Mouse (Mus musculus): ENCODE results near the gene Gm10799. TPM values are rescaled to one million over a fixed set of nuclear protein-coding genes. Genes with fewer than 3 reads are reported as not detected.
"Not testable (repeated sequence)": the region's sequence is repeated elsewhere in the genome, so short reads cannot be mapped to it uniquely, and the experiment has no call there.

The Gm10799 gene
- polyA plus RNA-seq, 1 experiment from 2014 or later: not detected

DNA sequence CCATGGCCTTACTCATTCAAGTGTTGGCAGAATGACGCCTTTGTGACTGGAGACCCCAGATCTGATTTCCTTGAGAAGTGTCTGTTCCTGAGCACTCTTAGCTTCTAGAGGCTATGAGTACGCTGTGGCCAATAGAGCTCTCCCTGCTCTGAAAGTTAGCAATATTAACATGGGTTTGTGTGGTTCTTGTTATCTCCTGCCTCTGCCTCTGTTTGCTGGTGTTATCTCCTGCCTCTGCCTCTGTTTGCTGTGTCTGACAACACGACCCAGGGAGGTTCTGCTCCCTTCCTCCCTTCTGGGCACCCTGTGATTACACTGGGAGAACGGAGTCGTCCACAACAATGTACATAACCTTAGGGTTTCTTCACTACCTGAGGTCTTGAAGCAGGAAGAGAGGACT is 9.9 kb upstream of the Gm10799 start:
- H3K4me1 ChIP-seq (ENCODE audit: insufficient read depth): not testable (repeated sequence)

DNA sequence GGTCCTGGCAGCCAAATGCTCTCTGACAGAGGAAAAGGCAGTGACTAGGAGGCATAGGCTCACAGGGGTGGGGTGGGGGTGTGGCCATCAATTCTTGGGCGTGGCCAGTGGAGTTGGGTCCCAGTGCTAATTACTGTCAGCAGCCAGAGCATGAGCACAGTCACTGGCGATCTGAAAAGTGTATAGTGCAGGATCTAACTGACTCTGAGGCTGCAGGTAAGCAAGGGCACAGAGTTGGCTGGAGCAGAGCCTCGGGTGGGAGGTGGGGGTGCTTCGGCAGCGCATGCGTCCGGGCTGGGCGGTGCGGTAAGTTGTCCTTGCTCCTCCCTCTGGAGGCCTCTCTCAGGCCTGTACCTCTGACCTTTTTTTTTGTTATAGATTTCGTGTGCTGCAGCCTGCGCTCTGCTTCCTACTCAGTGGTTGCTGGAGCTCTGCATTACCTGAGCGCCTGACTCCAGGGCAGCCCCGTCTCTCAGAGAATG is 1.4 kb upstream of the Gm10799 start, which contains the start of gene Cd59b:
Gene Cd59b (plus strand): TSS at position 146 of the 482 bp plus-strand sequence.
- Histone ChIP-seq H3K4me1 (ENCODE audit: insufficient read depth) (peaks cover 16% of the 10 kb centered on the region), H3K4me3 (ENCODE audit: low read depth, low read length) (peak within 1 kb of the TSS; percentile 56), H3K9ac (replicated peaks) (peak within 1 kb of the TSS; percentile 51), H3K4me2 (ENCODE audit: low read depth, low read length) (peak within 1 kb of the TSS; percentile 80), H3K27ac (ENCODE audit: low read depth) (peak within 1 kb of the TSS; percentile 57), H3K27me3 (ENCODE audit: insufficient read depth, low read length) (no peaks in the 10 kb centered on the region), H3K36me3 (replicated peaks; ENCODE audit: insufficient read depth, low read length) (no peaks in the 10 kb centered on the region), H3K9me3 (ENCODE audit: low read length) (no peaks in the 10 kb centered on the region)
- peak; percentile 97 for ATAC-seq
- WGBS (ENCODE audit: insufficient replicate concordance): 8% methylated on average over 13 of the region's 13 CpGs
- DNase-seq: peak; percentile 91
- TF ChIP-seq CTCF (IDR thresholded peaks at IDR 0.05; ENCODE audit: low read depth): no peak
- TF ChIP-seq EP300 (IDR thresholded peaks at IDR 0.05; ENCODE audit: low read depth): no peak

More for the DNA sequence above, 9.9 kb upstream of the Gm10799 start:
- ATAC-seq (peak; percentile 93), DNase-seq (peak; percentile 14)
- not testable (repeated sequence) for H3K27me3 ChIP-seq (ENCODE audit: insufficient read depth, low read length); H3K9me3 ChIP-seq (ENCODE audit: low read length); H3K4me3 ChIP-seq (ENCODE audit: low read depth, low read length); H3K36me3 ChIP-seq (replicated peaks; ENCODE audit: insufficient read depth, low read length); H3K9ac ChIP-seq (replicated peaks)
- TF ChIP-seq EP300 (IDR thresholded peaks at IDR 0.05; ENCODE audit: low read depth): peak; percentile 87
- WGBS (ENCODE audit: insufficient replicate concordance): 24% methylated on average over 5 of the region's 5 CpGs
- Histone ChIP-seq H3K27ac (ENCODE audit: low read depth) (peak overlapping the region; percentile 45; the same call in 1 of the 2 replicates), H3K4me2 (ENCODE audit: low read depth, low read length) (peak overlapping the region; percentile 4; the same call in 1 of the 2 replicates)

- H3K27ac ChIP-seq (ENCODE audit: low read depth); H3K4me2 ChIP-seq (ENCODE audit: low read depth, low read length); DNase-seq; ATAC-seq; H3K4me3 ChIP-seq (ENCODE audit: low read depth, low read length); H3K27me3 ChIP-seq (ENCODE audit: insufficient read depth, low read length); H3K9ac ChIP-seq (replicated peaks); H3K9me3 ChIP-seq (ENCODE audit: low read length): not testable (repeated sequence)
- peaks cover 21% of the 10 kb centered on the region for H3K4me1 ChIP-seq (ENCODE audit: insufficient read depth)
- H3K36me3 ChIP-seq (replicated peaks; ENCODE audit: insufficient read depth, low read length): peaks cover 15% of the 10 kb centered on the region
- 89% methylated on average over 5 of the region's 6 CpGs for WGBS (ENCODE audit: insufficient replicate concordance)
Measured at GRCm38 (mm10) chr2:104065526-104065925, 2.8 kb downstream of the Gm10799 start, which contains the start of gene Gm10912. Gene Gm10912, plus strand, starts transcription at chr2:104065826.

GRCm38 (mm10) chr2:104064152-104064551 is 4.2 kb downstream of the Gm10799 start:
- ATAC-seq: no peak
- Histone ChIP-seq H3K9ac (replicated peaks) (no peak overlapping the region), H3K4me3 (ENCODE audit: low read depth, low read length) (no peak overlapping the region), H3K27me3 (ENCODE audit: insufficient read depth, low read length) (no peaks in the 10 kb centered on the region), H3K4me1 (ENCODE audit: insufficient read depth) (peaks cover 10% of the 10 kb centered on the region), H3K36me3 (replicated peaks; ENCODE audit: insufficient read depth, low read length) (peaks cover 25% of the 10 kb centered on the region), H3K27ac (ENCODE audit: low read depth) (no peak overlapping the region), H3K9me3 (ENCODE audit: low read length) (no peaks in the 10 kb centered on the region), H3K4me2 (ENCODE audit: low read depth, low read length) (no peak overlapping the region)
- no peak for DNase-seq
- TF ChIP-seq EP300 (IDR thresholded peaks at IDR 0.05; ENCODE audit: low read depth) (no peak), CTCF (IDR thresholded peaks at IDR 0.05; ENCODE audit: low read depth) (no peak)
- WGBS (ENCODE audit: insufficient replicate concordance): 65% methylated on average over 2 of the region's 2 CpGs

- DNase-seq: no peak
- Histone ChIP-seq H3K27ac (ENCODE audit: low read depth) (no peak overlapping the region), H3K4me1 (ENCODE audit: insufficient read depth) (peaks cover 8% of the 10 kb centered on the region; the same call in 1 of the 2 replicates), H3K27me3 (ENCODE audit: insufficient read depth, low read length) (no peaks in the 10 kb centered on the region), H3K4me2 (ENCODE audit: low read depth, low read length) (no peak overlapping the region), H3K9me3 (ENCODE audit: low read length) (no peaks in the 10 kb centered on the region), H3K4me3 (ENCODE audit: low read depth, low read length) (no peak overlapping the region), H3K36me3 (replicated peaks; ENCODE audit: insufficient read depth, low read length) (peaks cover 36% of the 10 kb centered on the region), H3K9ac (replicated peaks) (no peak overlapping the region)
- ATAC-seq: no peak
- TF ChIP-seq EP300 (IDR thresholded peaks at IDR 0.05; ENCODE audit: low read depth) (no peak), CTCF (IDR thresholded peaks at IDR 0.05; ENCODE audit: low read depth) (no peak)
Measured at GRCm38 (mm10) chr2:104062665-104063064, 5.7 kb downstream of the Gm10799 start.

DNA sequence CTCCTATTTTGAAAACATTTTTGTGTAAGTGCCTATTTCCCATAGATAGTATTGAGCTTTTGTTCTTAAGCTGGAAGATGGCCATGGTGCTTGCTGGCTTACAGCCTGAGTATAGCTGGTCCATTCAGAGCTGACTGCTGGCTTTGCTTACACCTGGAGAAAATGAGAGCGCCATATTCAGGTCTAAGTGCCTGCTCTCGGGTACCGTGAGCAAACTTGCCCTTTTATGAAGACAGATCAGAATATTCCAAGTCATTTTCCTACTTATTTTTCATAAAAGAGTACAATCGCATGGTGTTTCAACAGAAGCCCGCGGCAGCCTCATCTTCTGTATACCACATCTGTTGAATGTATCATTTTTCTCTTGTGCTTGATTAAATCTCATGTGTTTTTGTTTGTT is 7.4 kb downstream of the Gm10799 start:
- 95% methylated on average over 6 of the region's 6 CpGs for WGBS (ENCODE audit: insufficient replicate concordance)
- Histone ChIP-seq H3K4me3 (ENCODE audit: low read depth, low read length) (no peak overlapping the region), H3K4me2 (ENCODE audit: low read depth, low read length) (no peak overlapping the region), H3K9ac (replicated peaks) (no peak overlapping the region), H3K27ac (ENCODE audit: low read depth) (no peak overlapping the region), H3K4me1 (ENCODE audit: insufficient read depth) (peaks cover 5% of the 10 kb centered on the region; the same call in 1 of the 2 replicates), H3K9me3 (ENCODE audit: low read length) (no peaks in the 10 kb centered on the region), H3K36me3 (replicated peaks; ENCODE audit: insufficient read depth, low read length) (peaks cover 39% of the 10 kb centered on the region), H3K27me3 (ENCODE audit: insufficient read depth, low read length) (no peaks in the 10 kb centered on the region)
- TF ChIP-seq EP300 (IDR thresholded peaks at IDR 0.05; ENCODE audit: low read depth): no peak
- no peak for TF ChIP-seq CTCF (IDR thresholded peaks at IDR 0.05; ENCODE audit: low read depth)
- ATAC-seq: no peak
- no peak for DNase-seq

- peaks cover 47% of the 10 kb centered on the region for H3K36me3 ChIP-seq (replicated peaks; ENCODE audit: insufficient read depth, low read length)
- no peak overlapping the region for H3K27ac ChIP-seq (ENCODE audit: low read depth)
- peaks cover 5% of the 10 kb centered on the region; the same call in 1 of the 2 replicates for H3K4me1 ChIP-seq (ENCODE audit: insufficient read depth)
- DNase-seq (no peak), ATAC-seq (no peak)
- 84% methylated on average over 10 of the region's 10 CpGs for WGBS (ENCODE audit: insufficient replicate concordance)
- no peak overlapping the region for H3K4me2 ChIP-seq (ENCODE audit: low read depth, low read length)
- no peak for TF ChIP-seq CTCF (IDR thresholded peaks at IDR 0.05; ENCODE audit: low read depth)
- no peak overlapping the region for H3K9ac ChIP-seq (replicated peaks)
- no peaks in the 10 kb centered on the region for H3K9me3 ChIP-seq (ENCODE audit: low read length)
- no peak overlapping the region for H3K4me3 ChIP-seq (ENCODE audit: low read depth, low read length)
- no peaks in the 10 kb centered on the region for H3K27me3 ChIP-seq (ENCODE audit: insufficient read depth, low read length)
Measured at GRCm38 (mm10) chr2:104059786-104060185, 8.6 kb downstream of the Gm10799 start.
